Mouse (Mus musculus) heart, embryonic 12.5 days (tissue): ENCODE data around the gene Ptprf. TPM values are rescaled to one million over a fixed set of nuclear protein-coding genes. Genes with fewer than 3 reads are reported as not detected.

Experiments
- microRNA-seq: library from miRNA; unstranded; fragments of <30 nt; microRNA quantifications from one replicate; pipeline ENCODE4, GENCODE M21; 2017
- polyA plus RNA-seq: library from polyadenylated mRNA; unstranded; fragments of >200 nt; fragmentation: Nextera tagmentation; extraction: Ambion mirVana; gene quantifications from 2 replicates; pipeline ENCODE4 v1.2.1, GENCODE M21; 2016

Gene Ptprf
- polyA plus RNA-seq, 1 experiment from 2014 or later: 38.1 TPM

Small RNA genes lying within 50 kb of the gene (microRNA-seq; reads per million reads assigned to microRNA genes)
- 0.71 reads per million for gene Mir7226

Other genes with a start within 250 kb of the Ptprf start
- 7.4 and 8.8 TPM in 2 replicates for gene St3gal3, start 156.5 kb downstream of the Ptprf start, polyA plus RNA-seq
- 26.8 and 27.5 TPM in 2 replicates for gene Kdm4a, start 111.4 kb downstream of the Ptprf start, polyA plus RNA-seq
- 6.7 and 8.5 TPM in 2 replicates for gene Szt2, start 117.9 kb upstream of the Ptprf start, polyA plus RNA-seq
- gene Med8, start 117.9 kb upstream of the Ptprf start, polyA plus RNA-seq: 79.7 and 81.3 TPM in 2 replicates
- 52.2 and 57.1 TPM in 2 replicates for gene Elovl1, start 136.7 kb upstream of the Ptprf start, polyA plus RNA-seq
- 157 and 163 TPM in 2 replicates for gene Cdc20, start 145.9 kb upstream of the Ptprf start, polyA plus RNA-seq
- 2.9 and 3.9 TPM in 2 replicates for gene Mpl, start 166.1 kb upstream of the Ptprf start, polyA plus RNA-seq
- 65.8 and 69.4 TPM in 2 replicates for gene Tie1, start 198.7 kb upstream of the Ptprf start, polyA plus RNA-seq
- gene 2610528J11Rik, start 235.6 kb upstream of the Ptprf start, polyA plus RNA-seq: 0.27 and 0.31 TPM in 2 replicates